Mouse (Mus musculus) heart, postnatal 0 days (tissue): ENCODE data around the gene 2310046K23Rik. TPM values are rescaled to one million over a fixed set of nuclear protein-coding genes. Genes with fewer than 3 reads are reported as not detected.

Experiments used
- ATAC-seq: fragments of 200-750 bp; cut with Nextera tagmentation; 2 replicates; pipeline ENCODE4 v1.8.0; 2017; ENCODE audit warnings: low read depth, moderate number of reproducible peaks, moderate library complexity; ENCODE audit not compliant: insufficient read depth
- DNase-seq: peaks from one replicate; pipeline ENCODE4 v3.0.0-alpha.2; 2016; ENCODE audit warnings: low spot score
- H3K27ac ChIP-seq: fragments of 300-500 bp; sonication (generic); 2 replicates; pipeline ENCODE4 v1.5.1; 2014; ENCODE audit warnings: low read depth, mild to moderate bottlenecking
- H3K27me3 ChIP-seq: fragments of 300-500 bp; sonication (generic); 2 replicates; pipeline ENCODE4 v1.6.1; 2014; ENCODE audit warnings: low read length, mixed read lengths; ENCODE audit not compliant: control insufficient read depth, insufficient read depth
- H3K36me3 ChIP-seq: fragments of 300-500 bp; sonication (generic); replicated peaks from 2 replicates; pipeline ENCODE4 v1.6.1; 2014; ENCODE audit warnings: low read length, mixed read lengths; ENCODE audit not compliant: control insufficient read depth, insufficient read depth
- H3K4me1 ChIP-seq: fragments of 300-500 bp; sonication (generic); 2 replicates; pipeline ENCODE4 v1.6.1; 2014; ENCODE audit warnings: antibody characterized with exemption; ENCODE audit not compliant: control insufficient read depth, insufficient read depth
- H3K4me2 ChIP-seq: fragments of 300-500 bp; sonication (generic); 2 replicates; pipeline ENCODE4 v1.6.1; 2014; ENCODE audit warnings: low read depth, mild to moderate bottlenecking, low read length, moderate library complexity
- H3K4me3 ChIP-seq: fragments of 300-500 bp; sonication (generic); 2 replicates; pipeline ENCODE4 v1.5.1; 2014; ENCODE audit warnings: low read depth, low read length
- H3K9ac ChIP-seq: fragments of 300-500 bp; sonication (generic); replicated peaks from 2 replicates; pipeline ENCODE4 v1.6.1; 2014; ENCODE audit warnings: low read depth, low read length, mixed read lengths
- H3K9me3 ChIP-seq: fragments of 300-500 bp; sonication (generic); replicated peaks from 2 replicates; pipeline ENCODE4 v1.6.1; 2016; ENCODE audit warnings: low read length; ENCODE audit not compliant: control insufficient read depth
- CTCF ChIP-seq: IDR thresholded peaks from 2 replicates; pipeline ENCODE4 v1.5.1; 2016; ENCODE audit warnings: antibody characterized with exemption, control low read depth, low read depth
- EP300 ChIP-seq: IDR thresholded peaks from 2 replicates; pipeline ENCODE4 v1.6.1; 2016; ENCODE audit warnings: antibody characterized with exemption, low read depth
- WGBS: fragments of 180-500 bp; shearing (Covaris S2); extraction: QIAGEN DNeasy Blood & Tissue Kit; methylation state at CpG from one replicate; pipeline ENCODE4 v1.1.7; 2014; 5-methylcytosine and 5-hydroxymethylcytosine counted together
- polyA plus RNA-seq: library from polyadenylated mRNA; unstranded; fragments of >200 nt; fragmentation: Nextera tagmentation; extraction: Ambion mirVana; gene quantifications from 2 replicates; pipeline ENCODE4 v1.2.1, GENCODE M21; 2015
- total RNA-seq: library from RNA; depleted of rRNA; stranded (reverse); fragments of >200 nt; gene quantifications from 2 replicates; pipeline ENCODE4 v1.2.3, GENCODE M21; 2014; ENCODE audit warnings: low replicate concordance; rRNA removed

The 2310046K23Rik gene
- total RNA-seq: not detected in 2 replicates
- polyA plus RNA-seq: not detected in 2 replicates

- TF ChIP-seq CTCF (no peak), EP300 (no peak)
- Histone ChIP-seq H3K36me3 (no peaks in the 10 kb centered on the region), H3K4me3 (no peak within 1 kb of the TSS), H3K27me3 (no peaks in the 10 kb centered on the region), H3K4me2 (no peak within 1 kb of the TSS), H3K4me1 (no peaks in the 10 kb centered on the region), H3K27ac (no peak within 1 kb of the TSS), H3K9me3 (no peaks in the 10 kb centered on the region), H3K9ac (no peak within 1 kb of the TSS)
- ATAC-seq: no peak
- DNase-seq: no peak
- WGBS: 70% methylated on average over 3 of the region's 3 CpGs
Observed at GRCm38 (mm10) chr3:92534411-92534810, at the start of gene 2310046K23Rik. Gene 2310046K23Rik, minus strand, starts transcription at chr3:92534511.

DNA sequence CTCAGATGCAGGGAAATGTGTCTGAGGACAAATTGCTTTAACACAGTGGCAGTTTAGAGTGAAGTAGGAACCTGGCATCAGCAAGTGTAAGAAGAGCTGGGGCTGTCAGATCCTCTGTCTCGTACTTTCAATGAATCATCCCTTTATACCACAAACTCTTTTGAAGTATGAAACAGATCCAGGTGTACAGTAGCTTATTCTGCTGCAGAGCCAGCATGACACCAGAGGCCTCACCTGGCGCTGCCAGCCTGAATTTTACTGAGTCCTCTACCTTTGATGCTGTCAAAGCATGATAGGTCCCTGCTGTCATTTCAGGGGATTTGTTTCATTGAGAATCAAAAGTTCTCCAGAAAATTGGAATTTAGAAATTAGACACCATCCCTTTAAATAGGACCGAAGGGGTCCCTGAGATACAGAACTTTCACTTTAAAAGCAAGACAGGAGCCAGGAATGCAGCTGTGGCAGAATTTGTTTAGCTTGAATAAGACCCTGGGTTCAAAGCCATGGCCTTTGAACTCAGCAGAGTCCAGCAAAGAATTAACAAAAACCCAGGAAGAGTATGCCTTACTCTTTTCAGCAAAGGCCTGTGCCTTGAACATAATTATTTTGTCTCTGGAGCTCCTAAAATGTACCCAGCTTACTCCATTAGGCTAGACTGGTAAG is 49.0 kb upstream of the 2310046K23Rik start:
- ATAC-seq: no peak
- no peaks in the 10 kb centered on the region for H3K27me3 ChIP-seq
- H3K36me3 ChIP-seq: no peaks in the 10 kb centered on the region
- DNase-seq: no peak
- H3K4me3 ChIP-seq: no peak overlapping the region
- H3K9me3 ChIP-seq: no peaks in the 10 kb centered on the region
- H3K9ac ChIP-seq: no peak overlapping the region
- TF ChIP-seq EP300 (no peak), CTCF (no peak)
- H3K4me2 ChIP-seq: no peak overlapping the region
- no peak overlapping the region for H3K27ac ChIP-seq
- no peaks in the 10 kb centered on the region for H3K4me1 ChIP-seq
- 65% methylated on average over 3 of the region's 3 CpGs for WGBS

GRCm38 (mm10) chr3:92579508-92579907 is 45.2 kb upstream of the 2310046K23Rik start:
- no peak for TF ChIP-seq EP300
- TF ChIP-seq CTCF: no peak
- Histone ChIP-seq H3K9me3 (no peaks in the 10 kb centered on the region), H3K4me3 (no peak overlapping the region)

DNA sequence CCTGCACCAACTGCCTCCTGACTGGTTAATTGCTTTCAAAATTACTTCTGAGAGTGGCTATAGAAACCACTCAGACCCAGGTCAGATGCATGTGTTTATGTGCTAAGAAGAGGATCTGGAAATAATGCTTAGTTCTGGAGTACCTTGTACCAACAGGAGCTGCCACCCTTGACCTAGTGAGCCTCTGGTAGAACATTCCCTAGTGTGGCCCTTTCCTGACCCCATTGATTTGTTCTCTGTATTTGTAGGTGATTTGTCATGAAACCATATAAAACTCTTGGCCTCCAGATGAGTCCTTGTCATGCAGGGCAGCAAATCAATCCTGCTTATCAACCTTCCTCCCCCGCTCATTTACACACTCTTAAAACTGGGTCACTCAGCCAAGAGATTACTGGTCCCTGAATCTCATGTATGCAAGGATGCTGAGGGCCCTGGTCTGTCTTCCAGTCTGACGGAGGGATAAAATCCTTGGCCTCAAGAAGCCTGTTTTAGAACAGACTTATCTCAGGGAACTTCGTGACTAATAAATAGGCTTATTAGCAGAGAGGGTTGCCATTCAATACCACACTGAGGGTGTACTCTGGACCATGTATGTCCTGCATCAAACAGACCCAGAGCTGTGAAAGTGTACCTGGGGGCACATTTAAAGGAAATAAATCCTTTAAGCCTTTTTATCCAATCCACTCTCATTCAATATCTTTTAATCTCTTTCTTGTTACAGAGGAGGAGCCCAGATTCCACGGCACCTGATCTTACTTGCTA is 44.5 kb upstream of the 2310046K23Rik start:
- DNase-seq (no peak), ATAC-seq (peak; percentile 8; the same call in 1 of the 2 replicates)
- H3K4me3 ChIP-seq: no peak overlapping the region
- no peak overlapping the region for H3K4me2 ChIP-seq
- no peaks in the 10 kb centered on the region for H3K4me1 ChIP-seq
- no peak overlapping the region for H3K27ac ChIP-seq
- no peaks in the 10 kb centered on the region for H3K36me3 ChIP-seq
- H3K9me3 ChIP-seq: no peaks in the 10 kb centered on the region
- 57% methylated on average over 4 of the region's 4 CpGs for WGBS
- TF ChIP-seq CTCF: no peak
- no peak for TF ChIP-seq EP300
- H3K27me3 ChIP-seq: no peaks in the 10 kb centered on the region
- no peak overlapping the region for H3K9ac ChIP-seq

More at GRCm38 (mm10) chr3:92579508-92579907, 45.2 kb upstream of the 2310046K23Rik start:
- ATAC-seq (no peak), DNase-seq (no peak)
- Histone ChIP-seq H3K36me3 (no peaks in the 10 kb centered on the region), H3K9ac (no peak overlapping the region), H3K27me3 (no peaks in the 10 kb centered on the region), H3K4me1 (no peaks in the 10 kb centered on the region), H3K27ac (no peak overlapping the region), H3K4me2 (no peak overlapping the region)
- WGBS: 77% methylated on average over 1 of the region's 1 CpGs

- Histone ChIP-seq H3K4me1 (no peaks in the 10 kb centered on the region), H3K27me3 (no peaks in the 10 kb centered on the region), H3K4me2 (no peak within 1 kb of the TSS), H3K27ac (no peak within 1 kb of the TSS), H3K36me3 (no peaks in the 10 kb centered on the region), H3K4me3 (no peak within 1 kb of the TSS), H3K9me3 (no peaks in the 10 kb centered on the region), H3K9ac (no peak within 1 kb of the TSS)
- WGBS: 40% methylated on average over 1 of the region's 1 CpGs
- DNase-seq (no peak), ATAC-seq (no peak)
- no peak for TF ChIP-seq EP300
- no peak for TF ChIP-seq CTCF
Observed at GRCm38 (mm10) chr3:92573449-92574041, 39.2 kb upstream of the 2310046K23Rik start, which contains the start of gene Ivl. Gene Ivl, minus strand, starts transcription at chr3:92573735.
